Mouse (Mus musculus): ENCODE results near the gene Tnrc18.

Gene Tnrc18

GRCm38 (mm10) chr5:142723520-142724133, 93.8 kb downstream of the Tnrc18 start:
- DNase-seq (ENCODE audit: low spot score), result peak; percentile 65

- no peak for DNase-seq (ENCODE audit: low spot score)
Measured at GRCm38 (mm10) chr5:142719897-142720296, 97.6 kb downstream of the Tnrc18 start.

- no peak for DNase-seq (ENCODE audit: low spot score)
Measured at GRCm38 (mm10) chr5:142718486-142718885, 99.0 kb downstream of the Tnrc18 start.

- peak; percentile 84 for DNase-seq (ENCODE audit: low spot score)
Measured at GRCm38 (mm10) chr5:142718037-142718436, 99.4 kb downstream of the Tnrc18 start.

GRCm38 (mm10) chr5:142716056-142716455, 101.4 kb downstream of the Tnrc18 start:
- no peak for DNase-seq (ENCODE audit: low spot score)

- no peak for DNase-seq (ENCODE audit: low spot score)
Measured at GRCm38 (mm10) chr5:142715059-142715458, 102.4 kb downstream of the Tnrc18 start.

- DNase-seq (ENCODE audit: low spot score), result no peak
Measured at GRCm38 (mm10) chr5:142713966-142714365, 103.5 kb downstream of the Tnrc18 start.

GRCm38 (mm10) chr5:142712373-142712772, 105.1 kb downstream of the Tnrc18 start:
- peak; percentile 43 for DNase-seq (ENCODE audit: low spot score)

- no peak for DNase-seq (ENCODE audit: low spot score)
Measured at GRCm38 (mm10) chr5:142709436-142709835, 108.0 kb downstream of the Tnrc18 start.

- no peak for DNase-seq (ENCODE audit: low spot score)
Measured at GRCm38 (mm10) chr5:142707709-142708108, 109.8 kb downstream of the Tnrc18 start.

GRCm38 (mm10) chr5:142703569-142703968, 113.9 kb downstream of the Tnrc18 start:
- DNase-seq (ENCODE audit: low spot score), result no peak

GRCm38 (mm10) chr5:142702511-142703138, 114.8 kb downstream of the Tnrc18 start:
- no peak for DNase-seq (ENCODE audit: low spot score)

- no peak for DNase-seq (ENCODE audit: low spot score)
Measured at GRCm38 (mm10) chr5:142701651-142702510, 115.6 kb downstream of the Tnrc18 start.

- no peak for DNase-seq (ENCODE audit: low spot score)
Measured at GRCm38 (mm10) chr5:142700842-142701589, 116.4 kb downstream of the Tnrc18 start.

GRCm38 (mm10) chr5:142697742-142698141, 119.7 kb downstream of the Tnrc18 start:
- DNase-seq (ENCODE audit: low spot score), result no peak

- DNase-seq (ENCODE audit: low spot score), result no peak
Measured at GRCm38 (mm10) chr5:142696865-142697264, 120.6 kb downstream of the Tnrc18 start.

- no peak for DNase-seq (ENCODE audit: low spot score)
Measured at GRCm38 (mm10) chr5:142696258-142696657, 121.2 kb downstream of the Tnrc18 start.

- DNase-seq (ENCODE audit: low spot score), result peak; percentile 68
Measured at GRCm38 (mm10) chr5:142694627-142695340, 122.7 kb downstream of the Tnrc18 start.

GRCm38 (mm10) chr5:142693738-142694430, 123.6 kb downstream of the Tnrc18 start:
- DNase-seq (ENCODE audit: low spot score), result no peak

GRCm38 (mm10) chr5:142692971-142693737, 124.3 kb downstream of the Tnrc18 start:
- no peak for DNase-seq (ENCODE audit: low spot score)
